Mouse (Mus musculus) embryonic facial prominence, embryonic 10.5 days (tissue): Measurements from ENCODE around the gene Gm7168. TPM values are rescaled to one million over a fixed set of nuclear protein-coding genes. Genes with fewer than 3 reads are reported as not detected.

Experiments
- polyA plus RNA-seq: library from polyadenylated mRNA; unstranded; fragments of >200 nt; fragmentation: Nextera tagmentation; extraction: Ambion mirVana; gene quantifications from 2 replicates; pipeline ENCODE4 v1.2.1, GENCODE M21; 2016

Gm7168 gene
- polyA plus RNA-seq, 1 experiment from 2014 or later: not detected

Other genes with a start within 250 kb of the Gm7168 start
- gene Afdn, start 187.8 kb upstream of the Gm7168 start, polyA plus RNA-seq: 61.0 and 64.8 TPM in 2 replicates
- 2.8 and 3.3 TPM in 2 replicates for gene Tcte2, start 186.5 kb upstream of the Gm7168 start, polyA plus RNA-seq
- gene Gm7356, start 55.3 kb downstream of the Gm7168 start, polyA plus RNA-seq: not detected in 2 replicates
- not detected in 2 replicates for gene Gm7358, start 111.2 kb downstream of the Gm7168 start, polyA plus RNA-seq